Mouse (Mus musculus): ENCODE data around the gene March11. TPM values are rescaled to one million over a fixed set of nuclear protein-coding genes. Genes with fewer than 3 reads are reported as not detected.

The March11 gene
- polyA plus RNA-seq, 1 experiment from 2014 or later = 0.65 TPM

GRCm38 (mm10) chr15:26374946-26375345 lies 66.1 kb downstream of the March11 start:
- Histone ChIP-seq H3K4me2 (ENCODE audit: low read depth, low read length) (no peak overlapping the region), H3K36me3 (replicated peaks; ENCODE audit: control insufficient read depth, insufficient read depth, low read depth, low read length) (no peaks in the 10 kb centered on the region), H3K9ac (replicated peaks; ENCODE audit: low read length) (no peak overlapping the region), H3K27me3 (ENCODE audit: control insufficient read depth, insufficient read depth, low read length) (no peaks in the 10 kb centered on the region), H3K9me3 (replicated peaks; ENCODE audit: control insufficient read depth, low read length) (no peaks in the 10 kb centered on the region), H3K27ac (replicated peaks; ENCODE audit: low read depth, low read length) (no peak overlapping the region), H3K4me1 (ENCODE audit: control insufficient read depth, insufficient read depth, low read length) (no peaks in the 10 kb centered on the region), H3K4me3 (ENCODE audit: low read depth, low read length) (no peak overlapping the region)
- 92% methylated on average over 3 of the region's 3 CpGs for WGBS
- DNase-seq (ENCODE audit: low spot score) (no peak), ATAC-seq (replicated peaks; ENCODE audit: insufficient number of reproducible peaks, low FRiP score, low TSS enrichment, low read depth) (no peak)

DNA sequence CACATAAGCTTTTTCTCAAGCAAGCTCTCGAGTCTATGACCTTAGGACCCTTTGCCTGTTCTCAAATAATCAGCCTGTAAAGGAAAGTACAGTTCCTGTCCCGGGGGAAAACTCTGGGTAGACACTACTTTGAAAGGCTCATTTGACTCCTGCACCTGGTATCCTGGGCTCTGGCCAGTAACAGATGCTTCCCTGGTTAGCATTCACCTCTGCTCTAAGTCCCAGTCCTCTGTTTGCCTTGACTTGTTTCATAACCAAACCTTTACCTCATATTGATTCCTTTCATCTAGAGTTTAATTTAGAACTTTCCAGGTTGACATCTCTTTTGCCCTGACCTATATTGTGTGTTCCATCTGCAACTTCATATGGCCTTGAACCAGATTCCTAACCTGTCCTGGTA lies 68.5 kb downstream of the March11 start:
- no peak for DNase-seq (ENCODE audit: low spot score)
- Histone ChIP-seq H3K27ac (replicated peaks; ENCODE audit: low read depth, low read length) (no peak overlapping the region), H3K27me3 (ENCODE audit: control insufficient read depth, insufficient read depth, low read length) (no peaks in the 10 kb centered on the region), H3K4me1 (ENCODE audit: control insufficient read depth, insufficient read depth, low read length) (no peaks in the 10 kb centered on the region), H3K4me2 (ENCODE audit: low read depth, low read length) (no peak overlapping the region), H3K4me3 (ENCODE audit: low read depth, low read length) (no peak overlapping the region), H3K36me3 (replicated peaks; ENCODE audit: control insufficient read depth, insufficient read depth, low read depth, low read length) (no peaks in the 10 kb centered on the region), H3K9me3 (replicated peaks; ENCODE audit: control insufficient read depth, low read length) (no peaks in the 10 kb centered on the region), H3K9ac (replicated peaks; ENCODE audit: low read length) (no peak overlapping the region)
- 55% methylated on average over 2 of the region's 2 CpGs for WGBS
- ATAC-seq (replicated peaks; ENCODE audit: insufficient number of reproducible peaks, low FRiP score, low TSS enrichment, low read depth) = no peak

DNA sequence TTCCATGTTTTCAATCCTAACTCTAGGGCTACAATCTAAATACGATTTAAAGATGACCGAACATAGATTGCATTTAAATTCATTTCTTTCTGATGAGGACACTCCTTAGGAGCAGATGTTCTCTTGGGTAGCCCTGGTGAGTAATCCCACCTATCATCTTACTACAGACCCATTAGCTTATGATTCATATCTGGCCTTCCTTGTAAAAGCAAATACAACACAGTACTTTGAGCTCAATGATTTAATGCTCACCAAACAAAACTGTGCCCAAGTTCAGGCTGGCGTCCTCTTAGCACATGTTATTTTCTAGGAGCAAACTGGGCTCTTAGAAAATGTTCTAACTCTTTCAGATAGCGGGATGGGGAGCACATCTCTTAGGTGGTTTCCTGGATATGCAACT lies 70.0 kb downstream of the March11 start:
- no peaks in the 10 kb centered on the region for H3K9me3 ChIP-seq (replicated peaks; ENCODE audit: control insufficient read depth, low read length)
- DNase-seq (ENCODE audit: low spot score) (no peak), ATAC-seq (replicated peaks; ENCODE audit: insufficient number of reproducible peaks, low FRiP score, low TSS enrichment, low read depth) (no peak)
- no peaks in the 10 kb centered on the region for H3K4me1 ChIP-seq (ENCODE audit: control insufficient read depth, insufficient read depth, low read length)
- no peak overlapping the region for H3K4me2 ChIP-seq (ENCODE audit: low read depth, low read length)
- H3K9ac ChIP-seq (replicated peaks; ENCODE audit: low read length) = no peak overlapping the region
- no peaks in the 10 kb centered on the region for H3K36me3 ChIP-seq (replicated peaks; ENCODE audit: control insufficient read depth, insufficient read depth, low read depth, low read length)
- H3K27ac ChIP-seq (replicated peaks; ENCODE audit: low read depth, low read length) = no peak overlapping the region
- H3K4me3 ChIP-seq (ENCODE audit: low read depth, low read length) = no peak overlapping the region
- no peaks in the 10 kb centered on the region for H3K27me3 ChIP-seq (ENCODE audit: control insufficient read depth, insufficient read depth, low read length)
- WGBS = 89% methylated on average over 4 of the region's 4 CpGs

DNA sequence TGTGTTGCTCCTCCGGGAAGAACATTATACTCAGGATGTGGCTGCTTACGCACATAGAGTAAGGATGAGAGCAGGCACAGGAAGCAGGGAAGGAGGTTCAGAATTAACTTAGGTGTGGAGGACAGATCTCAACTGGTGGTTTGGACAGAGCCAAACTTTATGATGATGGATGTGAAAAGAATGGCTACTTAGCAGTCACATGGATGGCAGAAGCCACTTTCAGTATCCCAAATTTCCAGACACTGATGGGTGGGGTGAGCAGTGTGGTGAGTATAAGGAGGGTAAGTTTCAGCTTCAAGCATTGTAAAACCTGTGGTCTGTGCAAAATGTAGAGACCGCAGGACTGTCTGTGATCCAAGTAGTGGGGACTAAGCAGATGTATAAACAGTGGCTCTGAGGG lies 71.0 kb downstream of the March11 start:
- no peak overlapping the region for H3K4me3 ChIP-seq (ENCODE audit: low read depth, low read length)
- H3K27me3 ChIP-seq (ENCODE audit: control insufficient read depth, insufficient read depth, low read length) = no peaks in the 10 kb centered on the region
- no peak overlapping the region for H3K9ac ChIP-seq (replicated peaks; ENCODE audit: low read length)
- DNase-seq (ENCODE audit: low spot score) (no peak), ATAC-seq (replicated peaks; ENCODE audit: insufficient number of reproducible peaks, low FRiP score, low TSS enrichment, low read depth) (no peak)
- H3K4me1 ChIP-seq (ENCODE audit: control insufficient read depth, insufficient read depth, low read length) = no peaks in the 10 kb centered on the region
- WGBS = 78% methylated on average over 3 of the region's 3 CpGs
- no peaks in the 10 kb centered on the region for H3K36me3 ChIP-seq (replicated peaks; ENCODE audit: control insufficient read depth, insufficient read depth, low read depth, low read length)
- H3K4me2 ChIP-seq (ENCODE audit: low read depth, low read length) = no peak overlapping the region
- H3K27ac ChIP-seq (replicated peaks; ENCODE audit: low read depth, low read length) = no peak overlapping the region
- no peaks in the 10 kb centered on the region for H3K9me3 ChIP-seq (replicated peaks; ENCODE audit: control insufficient read depth, low read length)

DNA sequence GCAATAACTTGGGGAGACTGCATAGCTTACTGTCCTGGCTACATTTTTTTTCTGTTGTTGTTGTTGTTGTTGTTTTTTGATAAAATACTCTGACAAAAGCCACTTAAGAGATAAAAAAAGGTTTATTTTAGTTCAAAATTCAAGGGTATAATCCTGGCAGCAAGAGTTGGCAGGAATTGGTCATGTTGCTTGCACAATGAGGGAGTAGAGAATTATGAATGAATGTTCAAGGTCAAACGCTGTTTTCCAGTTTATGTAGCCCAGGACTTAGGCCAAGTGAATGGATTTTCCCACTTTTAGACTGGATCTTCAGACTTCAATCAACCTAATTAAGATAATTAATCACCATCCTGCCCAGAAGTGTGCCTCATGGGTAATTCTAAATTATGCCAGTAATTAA lies 72.0 kb downstream of the March11 start:
- Histone ChIP-seq H3K9ac (replicated peaks; ENCODE audit: low read length) (no peak overlapping the region), H3K27me3 (ENCODE audit: control insufficient read depth, insufficient read depth, low read length) (no peaks in the 10 kb centered on the region), H3K9me3 (replicated peaks; ENCODE audit: control insufficient read depth, low read length) (no peaks in the 10 kb centered on the region), H3K4me3 (ENCODE audit: low read depth, low read length) (no peak overlapping the region), H3K27ac (replicated peaks; ENCODE audit: low read depth, low read length) (no peak overlapping the region), H3K36me3 (replicated peaks; ENCODE audit: control insufficient read depth, insufficient read depth, low read depth, low read length) (no peaks in the 10 kb centered on the region), H3K4me1 (ENCODE audit: control insufficient read depth, insufficient read depth, low read length) (no peaks in the 10 kb centered on the region), H3K4me2 (ENCODE audit: low read depth, low read length) (no peak overlapping the region)
- ATAC-seq (replicated peaks; ENCODE audit: insufficient number of reproducible peaks, low FRiP score, low TSS enrichment, low read depth) (no peak), DNase-seq (ENCODE audit: low spot score) (no peak)
- 82% methylated on average over 1 of the region's 1 CpGs for WGBS

DNA sequence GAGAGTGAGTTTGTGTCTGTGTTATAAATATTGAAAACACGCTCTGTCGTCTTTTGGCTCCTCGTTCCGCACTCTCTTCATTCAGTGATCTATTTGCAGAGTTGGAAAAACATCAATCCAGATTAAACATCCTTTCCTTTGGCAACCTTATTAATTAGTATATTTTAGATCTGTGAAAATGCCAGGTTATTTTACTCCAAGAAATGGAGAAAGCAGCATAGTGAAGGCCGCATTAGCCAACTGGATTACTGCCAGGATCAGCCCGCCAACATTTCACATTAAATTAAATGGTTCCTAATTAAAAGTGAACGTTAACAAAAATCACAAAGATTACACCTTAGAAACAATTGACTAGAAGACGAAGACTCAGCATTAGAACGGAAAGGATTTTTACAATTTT lies 81.2 kb downstream of the March11 start:
- Histone ChIP-seq H3K4me3 (ENCODE audit: low read depth, low read length) (no peak overlapping the region), H3K4me2 (ENCODE audit: low read depth, low read length) (no peak overlapping the region), H3K36me3 (replicated peaks; ENCODE audit: control insufficient read depth, insufficient read depth, low read depth, low read length) (no peaks in the 10 kb centered on the region), H3K27me3 (ENCODE audit: control insufficient read depth, insufficient read depth, low read length) (no peaks in the 10 kb centered on the region), H3K9me3 (replicated peaks; ENCODE audit: control insufficient read depth, low read length) (no peaks in the 10 kb centered on the region), H3K27ac (replicated peaks; ENCODE audit: low read depth, low read length) (no peak overlapping the region), H3K4me1 (ENCODE audit: control insufficient read depth, insufficient read depth, low read length) (no peaks in the 10 kb centered on the region), H3K9ac (replicated peaks; ENCODE audit: low read length) (no peak overlapping the region)
- ATAC-seq (replicated peaks; ENCODE audit: insufficient number of reproducible peaks, low FRiP score, low TSS enrichment, low read depth) = no peak
- no peak for DNase-seq (ENCODE audit: low spot score)
- WGBS = 95% methylated on average over 9 of the region's 9 CpGs

DNA sequence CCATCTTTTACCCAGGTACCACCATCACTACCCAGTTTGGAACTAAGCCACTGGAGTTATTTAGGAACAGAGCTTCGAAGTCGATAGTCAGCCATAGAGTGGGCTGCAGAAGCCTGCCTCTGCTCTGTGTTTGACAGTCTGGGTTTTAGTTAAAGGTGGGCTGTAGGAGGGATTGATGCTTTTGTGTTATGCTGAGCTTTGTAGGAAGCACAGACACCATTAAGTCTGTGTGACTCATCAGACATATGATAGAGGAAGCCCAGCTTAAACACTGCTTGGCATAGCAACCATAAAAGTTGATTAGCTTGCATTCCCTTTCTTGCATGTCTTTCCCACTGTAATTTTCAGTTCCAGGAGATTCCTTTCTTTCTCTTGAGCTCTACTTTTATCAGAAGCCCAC lies 87.7 kb downstream of the March11 start:
- Histone ChIP-seq H3K4me2 (ENCODE audit: low read depth, low read length) (no peak overlapping the region), H3K4me3 (ENCODE audit: low read depth, low read length) (no peak overlapping the region), H3K9me3 (replicated peaks; ENCODE audit: control insufficient read depth, low read length) (no peaks in the 10 kb centered on the region), H3K36me3 (replicated peaks; ENCODE audit: control insufficient read depth, insufficient read depth, low read depth, low read length) (no peaks in the 10 kb centered on the region), H3K27me3 (ENCODE audit: control insufficient read depth, insufficient read depth, low read length) (no peaks in the 10 kb centered on the region), H3K9ac (replicated peaks; ENCODE audit: low read length) (no peak overlapping the region), H3K27ac (replicated peaks; ENCODE audit: low read depth, low read length) (no peak overlapping the region), H3K4me1 (ENCODE audit: control insufficient read depth, insufficient read depth, low read length) (no peaks in the 10 kb centered on the region)
- DNase-seq (ENCODE audit: low spot score) (no peak), ATAC-seq (replicated peaks; ENCODE audit: insufficient number of reproducible peaks, low FRiP score, low TSS enrichment, low read depth) (no peak)
- 97% methylated on average over 2 of the region's 2 CpGs for WGBS

GRCm38 (mm10) chr15:26425284-26425683 lies 116.4 kb downstream of the March11 start:
- Histone ChIP-seq H3K4me3 (ENCODE audit: low read depth, low read length) (no peak overlapping the region), H3K4me1 (ENCODE audit: control insufficient read depth, insufficient read depth, low read length) (no peaks in the 10 kb centered on the region), H3K4me2 (ENCODE audit: low read depth, low read length) (no peak overlapping the region), H3K9ac (replicated peaks; ENCODE audit: low read length) (no peak overlapping the region), H3K9me3 (replicated peaks; ENCODE audit: control insufficient read depth, low read length) (no peaks in the 10 kb centered on the region), H3K36me3 (replicated peaks; ENCODE audit: control insufficient read depth, insufficient read depth, low read depth, low read length) (no peaks in the 10 kb centered on the region), H3K27ac (replicated peaks; ENCODE audit: low read depth, low read length) (no peak overlapping the region), H3K27me3 (ENCODE audit: control insufficient read depth, insufficient read depth, low read length) (no peaks in the 10 kb centered on the region)
- DNase-seq (ENCODE audit: low spot score) = no peak
- no peak for ATAC-seq (replicated peaks; ENCODE audit: insufficient number of reproducible peaks, low FRiP score, low TSS enrichment, low read depth)
- WGBS = 82% methylated on average over 3 of the region's 3 CpGs

DNA sequence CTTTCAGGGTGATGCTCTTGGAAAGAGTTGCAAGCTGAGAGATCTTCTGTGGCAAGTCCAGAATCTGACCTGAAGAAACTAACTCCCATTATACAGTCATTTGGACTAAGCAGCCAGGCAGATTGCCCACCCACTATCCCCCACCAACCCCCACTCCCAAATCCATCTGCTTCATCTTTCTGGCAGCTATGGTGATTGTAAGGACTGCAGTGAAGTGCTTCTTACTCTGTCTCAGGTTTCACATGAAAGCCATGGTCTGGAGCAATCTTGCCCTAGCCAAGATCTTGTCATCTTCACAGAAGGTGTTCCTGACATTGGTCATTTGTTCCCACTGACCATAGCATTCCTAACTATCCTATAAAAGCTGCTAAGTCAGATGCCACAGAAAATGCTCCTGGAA lies 117.4 kb downstream of the March11 start:
- Histone ChIP-seq H3K4me3 (ENCODE audit: low read depth, low read length) (no peak overlapping the region), H3K27ac (replicated peaks; ENCODE audit: low read depth, low read length) (no peak overlapping the region), H3K4me2 (ENCODE audit: low read depth, low read length) (no peak overlapping the region), H3K9me3 (replicated peaks; ENCODE audit: control insufficient read depth, low read length) (no peaks in the 10 kb centered on the region), H3K9ac (replicated peaks; ENCODE audit: low read length) (no peak overlapping the region), H3K4me1 (ENCODE audit: control insufficient read depth, insufficient read depth, low read length) (no peaks in the 10 kb centered on the region), H3K36me3 (replicated peaks; ENCODE audit: control insufficient read depth, insufficient read depth, low read depth, low read length) (no peaks in the 10 kb centered on the region), H3K27me3 (ENCODE audit: control insufficient read depth, insufficient read depth, low read length) (no peaks in the 10 kb centered on the region)
- no peak for ATAC-seq (replicated peaks; ENCODE audit: insufficient number of reproducible peaks, low FRiP score, low TSS enrichment, low read depth)
- DNase-seq (ENCODE audit: low spot score) = no peak
